Mouse (Mus musculus) spleen, adult 2 months (tissue): ENCODE results near the gene Abca14. TPM values are rescaled to one million over a fixed set of nuclear protein-coding genes. Genes with fewer than 3 reads are reported as not detected.

Experiments used
- DNase-seq, 2 experiments: peaks; one replicate each; pipeline versions ENCODE4 v3.0.0 to v3.0.0-alpha.2; 2012 to 2021; ENCODE audit warnings: low spot score in 2 of 2, low read depth in 1 of 2
- H3K27ac ChIP-seq: fragments of 200-500 bp; 2 replicates; pipeline ENCODE4 v1.5.1; 2012; ENCODE audit warnings: low read length, inconsistent platforms; ENCODE audit not compliant: insufficient read depth
- H3K27me3 ChIP-seq: fragments of 200-500 bp; 2 replicates; pipeline ENCODE4 v1.6.1; 2012; ENCODE audit warnings: mild to moderate bottlenecking, moderate library complexity, low read length, inconsistent platforms; ENCODE audit not compliant: control insufficient read depth, insufficient read depth
- H3K36me3 ChIP-seq: fragments of 200-500 bp; 2 replicates; pipeline ENCODE4 v1.6.1; 2012; ENCODE audit warnings: mild to moderate bottlenecking, low read length, inconsistent platforms; ENCODE audit not compliant: control insufficient read depth, insufficient read depth
- H3K4me1 ChIP-seq: fragments of 200-500 bp; 2 replicates; pipeline ENCODE4 v1.6.1; 2011; ENCODE audit warnings: inconsistent platforms; ENCODE audit not compliant: control insufficient read depth, insufficient read depth, insufficient read length
- H3K4me3 ChIP-seq: fragments of 200-500 bp; 2 replicates; pipeline ENCODE4 v1.5.1; 2011; ENCODE audit warnings: mild to moderate bottlenecking, inconsistent platforms; ENCODE audit not compliant: insufficient read depth, insufficient read length; ENCODE audit errors: extremely low read depth
- CTCF ChIP-seq: fragments of 200-500 bp; IDR thresholded peaks from 2 replicates; pipeline ENCODE4 v1.5.1; 2011; ENCODE audit warnings: mild to moderate bottlenecking, inconsistent platforms; ENCODE audit not compliant: insufficient read depth, insufficient read length, insufficient replicate concordance; ENCODE audit errors: extremely low read depth
- POLR2A ChIP-seq: fragments of 200-500 bp; IDR thresholded peaks from 2 replicates; pipeline ENCODE4 v1.6.1; 2011; ENCODE audit warnings: low read depth, low read length, inconsistent platforms
- WGBS: fragments of 180-500 bp; shearing (Covaris S2); methylation state at CpG from one replicate; pipeline ENCODE4 v1.1.7; 2018; 5-methylcytosine and 5-hydroxymethylcytosine counted together
- polyA plus RNA-seq: library from polyadenylated mRNA; depleted of rRNA; stranded (reverse); fragments of >200 nt; gene quantifications from 2 replicates; pipeline ENCODE4 v1.2.3, GENCODE M21; 2012

Abca14 gene
- polyA plus RNA-seq, 1 experiment: not detected

- Histone ChIP-seq H3K4me1 (no peaks in the 10 kb centered on the region), H3K27me3 (no peaks in the 10 kb centered on the region), H3K4me3 (no peak within 1 kb of the TSS), H3K27ac (no peak within 1 kb of the TSS), H3K36me3 (no peaks in the 10 kb centered on the region)
- DNase-seq: no peak
- no peak for TF ChIP-seq CTCF
- TF ChIP-seq POLR2A: no peak
- WGBS: 86% methylated on average over 10 of the region's 10 CpGs
Measured at GRCm38 (mm10) chr7:120173603-120174244, 30.0 kb upstream of the Abca14 start, which contains the start of gene Anks4b. Anks4b (plus strand) TSS chr7:120173858.

GRCm38 (mm10) chr7:120174723-120175504 lies 28.8 kb upstream of the Abca14 start:
- TF ChIP-seq CTCF (no peak), POLR2A (no peak)
- H3K4me1 ChIP-seq: no peaks in the 10 kb centered on the region
- 75% methylated on average over 11 of the region's 11 CpGs for WGBS
- H3K4me3 ChIP-seq: no peak overlapping the region
- no peaks in the 10 kb centered on the region for H3K27me3 ChIP-seq
- no peak overlapping the region for H3K27ac ChIP-seq
- H3K36me3 ChIP-seq: no peaks in the 10 kb centered on the region
- DNase-seq: no peak

GRCm38 (mm10) chr7:120177611-120178010 lies 26.1 kb upstream of the Abca14 start:
- Histone ChIP-seq H3K4me1 (no peaks in the 10 kb centered on the region), H3K4me3 (no peak overlapping the region), H3K27ac (no peak overlapping the region), H3K27me3 (no peaks in the 10 kb centered on the region), H3K36me3 (no peaks in the 10 kb centered on the region)
- 82% methylated on average over 3 of the region's 3 CpGs for WGBS
- TF ChIP-seq POLR2A: no peak
- TF ChIP-seq CTCF: no peak
- DNase-seq: no peak

GRCm38 (mm10) chr7:120178935-120179334 lies 24.8 kb upstream of the Abca14 start:
- no peak overlapping the region for H3K4me3 ChIP-seq
- TF ChIP-seq CTCF: no peak
- TF ChIP-seq POLR2A: no peak
- no peak overlapping the region for H3K27ac ChIP-seq
- WGBS: 24% methylated on average over 2 of the region's 2 CpGs
- no peak for DNase-seq
- H3K27me3 ChIP-seq: no peaks in the 10 kb centered on the region
- no peaks in the 10 kb centered on the region for H3K36me3 ChIP-seq
- no peaks in the 10 kb centered on the region for H3K4me1 ChIP-seq

- TF ChIP-seq CTCF (no peak), POLR2A (no peak)
- Histone ChIP-seq H3K4me3 (no peak overlapping the region), H3K36me3 (no peaks in the 10 kb centered on the region), H3K4me1 (no peaks in the 10 kb centered on the region), H3K27me3 (no peaks in the 10 kb centered on the region), H3K27ac (no peak overlapping the region)
- no peak for DNase-seq
- WGBS: 83% methylated on average over 5 of the region's 5 CpGs
Measured at GRCm38 (mm10) chr7:120180547-120180946, 23.2 kb upstream of the Abca14 start.

- Histone ChIP-seq H3K27me3 (no peaks in the 10 kb centered on the region), H3K36me3 (no peaks in the 10 kb centered on the region), H3K27ac (no peak overlapping the region), H3K4me1 (no peaks in the 10 kb centered on the region), H3K4me3 (no peak overlapping the region)
- WGBS: 92% methylated on average over 4 of the region's 4 CpGs
- no peak for DNase-seq
- TF ChIP-seq POLR2A (no peak), CTCF (no peak)
Measured at GRCm38 (mm10) chr7:120181401-120182230, 22.1 kb upstream of the Abca14 start.

- H3K36me3 ChIP-seq: no peaks in the 10 kb centered on the region
- no peak for DNase-seq
Measured at GRCm38 (mm10) chr7:120182891-120183290, 20.9 kb upstream of the Abca14 start.

More at GRCm38 (mm10) chr7:120182891-120183290, 20.9 kb upstream of the Abca14 start:
- TF ChIP-seq POLR2A (no peak), CTCF (no peak)
- Histone ChIP-seq H3K27ac (no peak overlapping the region), H3K4me1 (no peaks in the 10 kb centered on the region), H3K4me3 (no peak overlapping the region), H3K27me3 (no peaks in the 10 kb centered on the region)
